Mouse (Mus musculus) lung, embryonic 14.5 days (tissue): ENCODE data around the gene Zfp14. TPM values are rescaled to one million over a fixed set of nuclear protein-coding genes. Genes with fewer than 3 reads are reported as not detected.

Experiments used
- ATAC-seq: fragments of 200-750 bp; cut with Nextera tagmentation; 2 replicates; pipeline ENCODE4 v1.8.0; 2017; ENCODE audit warnings: mild to moderate bottlenecking, moderate TSS enrichment, moderate library complexity; ENCODE audit not compliant: insufficient read depth
- DNase-seq: peaks from one replicate; pipeline ENCODE4 v3.0.0-alpha.2; 2015
- H3K27ac ChIP-seq: fragments of 300-500 bp; sonication (generic); 2 replicates; pipeline ENCODE4 v1.5.1; 2014; ENCODE audit warnings: low read depth, mild to moderate bottlenecking, moderate library complexity
- H3K27me3 ChIP-seq: fragments of 300-500 bp; sonication (generic); 2 replicates; pipeline ENCODE4 v1.6.1; 2014; ENCODE audit warnings: low read length, control low read depth; ENCODE audit not compliant: insufficient read depth
- H3K36me3 ChIP-seq: fragments of 300-500 bp; sonication (generic); 2 replicates; pipeline ENCODE4 v1.6.1; 2014; ENCODE audit warnings: control low read depth; ENCODE audit not compliant: insufficient read depth
- H3K4me1 ChIP-seq: fragments of 300-500 bp; sonication (generic); 2 replicates; pipeline ENCODE4 v1.6.1; 2014; ENCODE audit warnings: antibody characterized with exemption, control low read depth; ENCODE audit not compliant: insufficient read depth
- H3K4me2 ChIP-seq: fragments of 300-500 bp; sonication (generic); 2 replicates; pipeline ENCODE4 v1.6.1; 2014; ENCODE audit warnings: mild to moderate bottlenecking
- H3K4me3 ChIP-seq: fragments of 300-500 bp; sonication (generic); 2 replicates; pipeline ENCODE4 v1.5.1; 2014; ENCODE audit warnings: low read depth, low read length
- H3K9ac ChIP-seq: fragments of 300-500 bp; sonication (generic); 2 replicates; pipeline ENCODE4 v1.6.1; 2014
- H3K9me3 ChIP-seq: fragments of 300-500 bp; sonication (generic); 2 replicates; pipeline ENCODE4 v1.6.1; 2016; ENCODE audit warnings: low read depth, low read length, control low read depth
- CTCF ChIP-seq: IDR thresholded peaks from 2 replicates; pipeline ENCODE4 v1.5.1; 2016; ENCODE audit warnings: antibody characterized with exemption, low read depth
- WGBS: fragments of 180-500 bp; shearing (Covaris S2); extraction: QIAGEN DNeasy Blood & Tissue Kit; methylation state at CpG from one replicate; pipeline ENCODE4 v1.1.7; 2014; 5-methylcytosine and 5-hydroxymethylcytosine counted together
- polyA plus RNA-seq: library from polyadenylated mRNA; unstranded; fragments of >200 nt; fragmentation: Nextera tagmentation; extraction: Ambion mirVana; gene quantifications from 2 replicates; pipeline ENCODE4 v1.2.1, GENCODE M21; 2014

The Zfp14 gene
- polyA plus RNA-seq: 3.8 and 4.2 TPM in 2 replicates

DNA sequence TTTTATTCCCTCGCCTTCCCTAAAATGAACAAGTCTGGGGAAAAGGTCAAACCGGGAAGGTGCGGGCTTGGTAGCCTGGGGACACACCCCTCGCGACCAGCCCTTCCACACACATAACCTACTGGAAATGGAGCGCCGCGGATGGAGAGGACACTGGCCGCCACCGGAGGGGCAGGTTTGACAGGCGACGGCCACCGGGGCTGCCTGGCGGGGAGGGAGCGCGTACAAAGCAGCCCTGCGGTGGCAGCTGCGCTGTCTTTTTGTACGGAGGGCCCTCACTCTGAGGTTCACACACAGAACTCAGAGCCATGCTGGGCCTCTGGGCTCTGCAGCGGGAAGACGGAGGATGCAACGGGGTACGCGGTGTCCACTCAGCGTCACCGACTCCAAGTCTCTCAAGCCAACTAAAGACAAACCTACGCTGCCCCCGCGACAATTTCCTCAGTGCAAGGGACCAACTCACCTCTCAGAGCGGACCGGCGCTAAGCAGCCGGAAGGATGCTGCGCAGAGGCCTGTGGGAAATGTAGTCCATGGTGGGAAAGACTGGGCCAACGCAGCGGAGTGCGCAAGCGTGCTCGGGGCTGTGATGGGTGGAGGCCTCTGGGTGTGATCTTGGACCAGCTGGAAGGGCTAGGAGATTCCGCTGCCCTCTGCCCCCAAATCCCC is at the start of gene Zfp14:
Zfp14 (minus strand) TSS at position 499 of the 667 bp plus-strand sequence.
- WGBS: under 1% methylated on average over 40 of the region's 40 CpGs
- H3K9me3 ChIP-seq: no peaks in the 10 kb centered on the region
- peak within 1 kb of the TSS; percentile 89 for H3K4me2 ChIP-seq
- H3K27ac ChIP-seq: peak within 1 kb of the TSS; percentile 81
- peak; percentile 95 for DNase-seq
- no peaks in the 10 kb centered on the region for H3K27me3 ChIP-seq
- H3K4me3 ChIP-seq: peak within 1 kb of the TSS; percentile 72
- H3K4me1 ChIP-seq: peaks cover 8% of the 10 kb centered on the region
- H3K9ac ChIP-seq: peak within 1 kb of the TSS; percentile 71
- TF ChIP-seq CTCF: no peak
- peaks cover 5% of the 10 kb centered on the region; the same call in 1 of the 2 replicates for H3K36me3 ChIP-seq
- ATAC-seq: peak; percentile 99

- DNase-seq: no peak
- Histone ChIP-seq H3K4me1 (no peaks in the 10 kb centered on the region), H3K36me3 (peaks cover 59% of the 10 kb centered on the region), H3K27ac (no peak overlapping the region), H3K9ac (no peak overlapping the region), H3K27me3 (no peaks in the 10 kb centered on the region), H3K4me3 (no peak overlapping the region), H3K9me3 (peaks cover 18% of the 10 kb centered on the region), H3K4me2 (no peak overlapping the region)
- ATAC-seq: no peak
- no peak for TF ChIP-seq CTCF
- WGBS: 94% methylated on average over 13 of the region's 13 CpGs
These were observed 48.1 kb upstream of the Zfp14 start for GRCm38 (mm10) chr7:30099297-30099696.

DNA sequence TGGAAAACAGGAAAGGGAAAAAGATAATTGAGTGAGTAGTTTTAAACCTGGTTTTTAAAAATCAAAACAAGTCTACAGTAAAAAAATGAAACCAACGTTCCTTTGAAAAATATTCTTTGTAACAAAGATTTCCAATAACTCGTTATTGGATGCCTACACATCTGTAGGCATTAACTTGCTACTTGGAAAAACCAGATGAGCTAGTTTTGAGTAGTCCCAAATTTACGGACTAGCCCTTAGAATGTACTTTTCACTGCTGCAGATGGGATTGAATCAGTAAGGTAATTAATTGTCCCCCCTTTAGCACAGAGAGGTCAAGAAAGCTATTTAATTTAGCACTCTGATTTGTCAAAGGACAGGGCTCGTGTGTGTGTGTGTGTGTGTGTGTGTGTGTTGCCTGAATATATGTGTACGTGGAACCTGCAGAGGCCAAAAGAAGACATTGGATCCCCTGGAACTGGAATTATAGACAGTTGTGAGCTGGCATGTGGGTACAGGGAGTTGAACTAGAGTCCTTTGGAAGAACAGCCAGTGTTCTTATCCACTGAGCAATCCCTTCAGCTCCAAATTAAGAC is 44.5 kb upstream of the Zfp14 start:
- Histone ChIP-seq H3K27ac (peak overlapping the region; percentile 95), H3K4me2 (peak overlapping the region; percentile 79), H3K27me3 (no peaks in the 10 kb centered on the region), H3K4me3 (peak overlapping the region; percentile 51), H3K36me3 (peaks cover 26% of the 10 kb centered on the region), H3K4me1 (no peaks in the 10 kb centered on the region), H3K9ac (peak overlapping the region; percentile 71), H3K9me3 (no peaks in the 10 kb centered on the region)
- 3% methylated on average over 5 of the region's 5 CpGs for WGBS
- DNase-seq: peak; percentile 52
- no peak for TF ChIP-seq CTCF
- ATAC-seq: no peak

DNA sequence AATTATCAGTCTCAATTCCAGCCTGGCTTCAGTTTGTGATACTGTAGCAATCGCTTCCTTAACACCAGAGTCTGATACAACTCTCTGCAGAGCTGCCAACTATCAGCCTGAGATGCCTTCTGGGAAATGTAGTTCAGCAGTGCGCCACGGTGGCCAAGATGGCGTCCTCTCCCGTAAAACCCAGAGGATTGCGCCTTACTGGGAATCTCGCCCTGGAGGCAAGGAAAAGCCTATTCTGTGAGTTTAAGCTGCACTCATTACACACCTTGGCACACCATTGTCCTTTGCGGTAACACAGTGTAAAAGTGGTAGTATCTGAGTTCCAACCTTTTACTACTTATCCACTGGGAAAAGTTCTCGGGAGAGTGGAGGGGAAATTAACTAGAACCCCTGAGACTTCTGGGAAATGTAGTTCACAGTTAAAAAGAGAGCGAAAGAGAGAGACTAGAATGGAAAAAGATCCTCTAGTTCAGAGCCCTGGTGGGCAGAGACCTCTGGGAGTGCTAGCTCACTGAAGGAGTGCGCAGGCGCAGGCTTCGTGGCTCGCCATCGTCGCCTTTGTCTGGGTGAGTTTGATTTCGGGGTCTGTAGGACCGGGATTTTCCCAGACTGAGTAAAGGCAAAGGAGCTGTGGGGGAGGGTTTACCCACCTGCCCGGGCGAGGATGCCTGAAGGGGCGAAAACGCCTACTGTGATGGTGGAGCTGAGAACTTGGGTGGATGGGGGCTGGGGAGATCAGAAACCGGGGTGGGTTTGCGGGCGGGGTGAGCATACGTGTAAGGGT is 43.7 kb upstream of the Zfp14 start, which contains the start of gene Zfp260:
Zfp260 (plus strand) TSS at position 132 of the 784 bp plus-strand sequence.
- under 1% methylated on average over 26 of the region's 26 CpGs for WGBS
- Histone ChIP-seq H3K36me3 (peaks cover 18% of the 10 kb centered on the region), H3K27ac (peak within 1 kb of the TSS; percentile 95), H3K4me3 (peak within 1 kb of the TSS; percentile 51), H3K4me2 (peak within 1 kb of the TSS; percentile 79), H3K4me1 (no peaks in the 10 kb centered on the region), H3K9me3 (no peaks in the 10 kb centered on the region), H3K27me3 (no peaks in the 10 kb centered on the region), H3K9ac (peak within 1 kb of the TSS; percentile 71)
- ATAC-seq (peak; percentile 83), DNase-seq (peak; percentile 97)
- peak; percentile 44 for TF ChIP-seq CTCF

DNA sequence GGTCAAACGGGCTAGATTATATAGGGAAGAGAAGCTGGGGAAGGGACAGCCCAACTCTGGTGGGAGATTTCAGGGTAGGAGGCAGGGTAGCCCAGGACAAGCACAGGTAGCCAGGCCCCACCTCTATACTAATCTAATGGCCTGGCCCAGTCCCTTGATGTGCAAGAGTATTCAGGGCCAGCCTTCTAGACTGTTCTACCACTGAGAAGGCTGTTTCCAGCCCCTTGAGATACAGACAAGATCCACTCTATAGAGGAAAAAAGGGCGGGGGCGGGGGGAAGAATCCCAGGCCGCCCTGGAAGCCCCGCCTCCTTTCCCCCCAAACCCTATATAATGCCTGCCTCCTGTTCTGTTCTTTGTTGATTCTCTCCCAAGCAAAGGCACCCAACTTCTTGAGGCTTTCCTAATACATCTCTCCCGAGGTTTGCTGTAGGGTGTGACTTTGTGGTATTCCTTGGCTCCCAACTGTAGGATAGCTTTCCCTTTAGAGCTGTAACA is 42.8 kb upstream of the Zfp14 start:
- H3K27me3 ChIP-seq: no peaks in the 10 kb centered on the region
- no peaks in the 10 kb centered on the region for H3K9me3 ChIP-seq
- WGBS: 71% methylated on average over 6 of the region's 6 CpGs
- peaks cover 10% of the 10 kb centered on the region for H3K36me3 ChIP-seq
- H3K4me1 ChIP-seq: 0 out of 2 replicates have a peak, but pooled peaks cover 4% of the 10 kb centered on the region
- TF ChIP-seq CTCF: no peak
- H3K27ac ChIP-seq: 0 out of 2 replicates have a peak overlapping the region, but pooled peaks have one; percentile 42
- peak overlapping the region; percentile 79 for H3K4me2 ChIP-seq
- DNase-seq: no peak
- ATAC-seq: no peak
- H3K4me3 ChIP-seq: peak overlapping the region; percentile 51
- peak overlapping the region; percentile 71; the same call in 1 of the 2 replicates for H3K9ac ChIP-seq

- ATAC-seq (no peak), DNase-seq (no peak)
- Histone ChIP-seq H3K9ac (no peak overlapping the region), H3K4me1 (0 out of 2 replicates have a peak, but pooled peaks cover 4% of the 10 kb centered on the region), H3K4me3 (no peak overlapping the region), H3K9me3 (no peaks in the 10 kb centered on the region), H3K27me3 (no peaks in the 10 kb centered on the region), H3K4me2 (no peak overlapping the region), H3K27ac (no peak overlapping the region), H3K36me3 (peaks cover 3% of the 10 kb centered on the region; the same call in 1 of the 2 replicates)
- no peak for TF ChIP-seq CTCF
- 75% methylated on average over 9 of the region's 9 CpGs for WGBS
These were observed 41.5 kb upstream of the Zfp14 start for GRCm38 (mm10) chr7:30092666-30093065.
